Mouse (Mus musculus) gastrocnemius, adult 2 months (tissue): ENCODE results near the gene Slc27a5. TPM values are rescaled to one million over a fixed set of nuclear protein-coding genes. Genes with fewer than 3 reads are reported as not detected.

ENCODE experiments used
- DNase-seq: peaks from one replicate; pipeline ENCODE4 v3.0.0; 2022
- H3K27ac ChIP-seq: fragments of 200-600 bp; 2 replicates; pipeline ENCODE4 v1.8.1; 2022; ENCODE audit warnings: mild to moderate bottlenecking
- H3K4me3 ChIP-seq: fragments of 200-600 bp; 2 replicates; pipeline ENCODE4 v1.8.1; 2022; ENCODE audit warnings: mild to moderate bottlenecking, moderate library complexity
- CTCF ChIP-seq: fragments of 200-600 bp; IDR thresholded peaks from 2 replicates; pipeline ENCODE4 v1.8.1; 2022; ENCODE audit warnings: antibody characterized with exemption, mild to moderate bottlenecking, moderate library complexity
- intact Hi-C: fragments of 180-260 bp; cut with DNase I; formaldehyde crosslinking; loops from one replicate; pipeline ENCODE4 v1.15.1; 2025
- total RNA-seq, 2 experiments: library from RNA; stranded (reverse); gene quantifications; 2 replicates each; pipeline ENCODE4 v1.2.3; 2021

The Slc27a5 gene
- total RNA-seq, 2 experiments from 2014 or later: 0.42 TPM; not detected in 1

- intact Hi-C loops: no loop called here
These were observed 2.1 kb downstream of the Slc27a5 start for GRCm38 (mm10) chr7:12995862-12996261.

GRCm38 (mm10) chr7:12993148-12993547, 4.8 kb downstream of the Slc27a5 start:
- intact Hi-C loops: no loop called here
- no peak for TF ChIP-seq CTCF

More at GRCm38 (mm10) chr7:12995862-12996261, 2.1 kb downstream of the Slc27a5 start:
- H3K27ac ChIP-seq: no peak overlapping the region
- no peak for TF ChIP-seq CTCF
- no peak for DNase-seq
- H3K4me3 ChIP-seq: no peak overlapping the region

GRCm38 (mm10) chr7:12992222-12992621, 5.8 kb downstream of the Slc27a5 start:
- peak; percentile 66 for TF ChIP-seq CTCF
- no peak overlapping the region for H3K4me3 ChIP-seq
- intact Hi-C loops: no loop called here
- H3K27ac ChIP-seq: no peak overlapping the region
- no peak for DNase-seq

More at GRCm38 (mm10) chr7:12993148-12993547, 4.8 kb downstream of the Slc27a5 start:
- no peak overlapping the region for H3K4me3 ChIP-seq
- DNase-seq: no peak
- no peak overlapping the region for H3K27ac ChIP-seq

- no peak overlapping the region for H3K27ac ChIP-seq
- H3K4me3 ChIP-seq: no peak overlapping the region
- intact Hi-C loops: no loop called here
- DNase-seq: no peak
- no peak for TF ChIP-seq CTCF
These were observed 10.4 kb downstream of the Slc27a5 start for GRCm38 (mm10) chr7:12987409-12988189.

GRCm38 (mm10) chr7:12986906-12987305, 11.1 kb downstream of the Slc27a5 start:
- intact Hi-C loops: no loop called here
- no peak for TF ChIP-seq CTCF
- no peak overlapping the region for H3K4me3 ChIP-seq
- no peak for DNase-seq
- H3K27ac ChIP-seq: no peak overlapping the region

GRCm38 (mm10) chr7:12985724-12986123, 12.3 kb downstream of the Slc27a5 start:
- no peak for DNase-seq
- Histone ChIP-seq H3K27ac (no peak overlapping the region), H3K4me3 (no peak overlapping the region)
- no peak for TF ChIP-seq CTCF
- intact Hi-C loops: no loop called here

GRCm38 (mm10) chr7:12980291-12980690, 17.7 kb downstream of the Slc27a5 start:
- DNase-seq: no peak
- TF ChIP-seq CTCF: no peak
- intact Hi-C loops: no loop called here
- H3K4me3 ChIP-seq: no peak overlapping the region
- H3K27ac ChIP-seq: no peak overlapping the region

- no peak overlapping the region for H3K27ac ChIP-seq
- intact Hi-C loops: loop anchor here (5.0 kb wide), 1 partner anchor 43 kb away; no protein-coding TSS in a partner anchor
- no peak overlapping the region for H3K4me3 ChIP-seq
- TF ChIP-seq CTCF: no peak
- no peak for DNase-seq
These were observed 18.2 kb downstream of the Slc27a5 start for GRCm38 (mm10) chr7:12979776-12980175.

GRCm38 (mm10) chr7:12978931-12979722, 18.9 kb downstream of the Slc27a5 start:
- Histone ChIP-seq H3K27ac (peak overlapping the region; percentile 98), H3K4me3 (peak overlapping the region; percentile 87)
- intact Hi-C loops: loop anchor here (5.0 kb wide), 1 partner anchor 43 kb away; no protein-coding TSS in a partner anchor
- TF ChIP-seq CTCF: no peak
- no peak for DNase-seq

- intact Hi-C loops: loop anchor here (5.0 kb wide), 1 partner anchor 44 kb away; no protein-coding TSS in a partner anchor
- Histone ChIP-seq H3K4me3 (peak within 1 kb of the TSS; percentile 87), H3K27ac (peak within 1 kb of the TSS; percentile 98)
- DNase-seq: peak; percentile 100
- no peak for TF ChIP-seq CTCF
These were observed 20.2 kb downstream of the Slc27a5 start, which contains the start of gene Zfp446 for GRCm38 (mm10) chr7:12977682-12978389. Gene Zfp446, plus strand, starts transcription at chr7:12977848.

GRCm38 (mm10) chr7:12970906-12971305, 27.1 kb downstream of the Slc27a5 start:
- Histone ChIP-seq H3K27ac (no peak overlapping the region), H3K4me3 (no peak overlapping the region)
- TF ChIP-seq CTCF: no peak
- intact Hi-C loops: no loop called here
- no peak for DNase-seq

- intact Hi-C loops: no loop called here
- Histone ChIP-seq H3K4me3 (peak overlapping the region; percentile 98), H3K27ac (peak overlapping the region; percentile 93)
- no peak for TF ChIP-seq CTCF
- DNase-seq: peak; percentile 72
These were observed 31.7 kb downstream of the Slc27a5 start for GRCm38 (mm10) chr7:12966104-12966845.
